Mouse (Mus musculus): Measurements from ENCODE around the gene Gm20854. TPM values are rescaled to one million over a fixed set of nuclear protein-coding genes. Genes with fewer than 3 reads are reported as not detected.
"Not testable (repeated sequence)": the region's sequence is repeated elsewhere in the genome, so short reads cannot be mapped to it uniquely, and the experiment has no call there.

The Gm20854 gene
- total RNA-seq (2015) = not detected in 2 replicates
- not detected in 2 replicates for total RNA-seq (2017)

DNA sequence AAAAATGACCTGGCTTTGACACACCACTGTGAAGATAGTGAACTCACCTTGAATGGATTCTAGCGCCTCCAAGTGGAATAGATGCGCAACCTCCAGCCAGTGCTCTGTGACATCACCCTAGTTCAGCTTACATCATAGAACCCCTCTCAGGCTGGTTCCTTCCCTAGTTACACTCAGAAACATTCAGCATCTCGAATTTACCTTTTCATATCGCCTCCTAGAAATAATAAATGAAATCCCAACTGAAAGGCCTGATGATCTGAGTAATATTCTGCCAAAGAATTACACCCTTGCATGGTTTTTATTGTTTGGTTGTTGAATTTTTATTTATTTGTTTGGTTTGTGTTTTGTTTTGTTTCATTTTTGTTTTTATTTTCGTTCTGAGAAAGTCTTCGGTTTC is at the start of gene Gm20854:
Gene Gm20854 (minus strand): TSS at position 101 of the 400 bp plus-strand sequence.
- ATAC-seq (ENCODE audit: poor library complexity, severe bottlenecking) = not testable (repeated sequence)
